Mouse (Mus musculus) hindbrain, embryonic 11.5 days (tissue): ENCODE results near the gene Slc22a5. TPM values are rescaled to one million over a fixed set of nuclear protein-coding genes. Genes with fewer than 3 reads are reported as not detected.
"Not testable (repeated sequence)": the region's sequence is repeated elsewhere in the genome, so short reads cannot be mapped to it uniquely, and the experiment has no call there.

Experiments used
- ATAC-seq: fragments of 200-750 bp; cut with Nextera tagmentation; 2 replicates; pipeline ENCODE4 v1.8.0; 2017; ENCODE audit warnings: mild to moderate bottlenecking, moderate TSS enrichment, moderate library complexity; ENCODE audit not compliant: low FRiP score
- DNase-seq: peaks from one replicate; pipeline ENCODE4 v3.0.0-alpha.2; 2015; ENCODE audit warnings: low spot score
- H3K27ac ChIP-seq: fragments of 300-500 bp; sonication (generic); 2 replicates; pipeline ENCODE4 v1.5.1; 2014; ENCODE audit warnings: mild to moderate bottlenecking, low read depth, low read length
- H3K27me3 ChIP-seq: fragments of 300-500 bp; sonication (generic); 2 replicates; pipeline ENCODE4 v1.6.1; 2014; ENCODE audit warnings: mild to moderate bottlenecking, low read length, moderate library complexity, mixed read lengths; ENCODE audit not compliant: control insufficient read depth, insufficient read depth
- H3K36me3 ChIP-seq: fragments of 300-500 bp; sonication (generic); 2 replicates; pipeline ENCODE4 v1.6.1; 2014; ENCODE audit warnings: mild to moderate bottlenecking, low read length, moderate library complexity, mixed read lengths; ENCODE audit not compliant: control insufficient read depth, insufficient read depth
- H3K4me1 ChIP-seq: fragments of 300-500 bp; sonication (generic); replicated peaks from 2 replicates; pipeline ENCODE4 v1.6.1; 2014; ENCODE audit warnings: low read length, mixed read lengths; ENCODE audit not compliant: control insufficient read depth, insufficient read depth
- H3K4me2 ChIP-seq: fragments of 300-500 bp; sonication (generic); replicated peaks from 2 replicates; pipeline ENCODE4 v1.6.1; 2014; ENCODE audit warnings: mild to moderate bottlenecking, low read depth, low read length
- H3K4me3 ChIP-seq: fragments of 300-500 bp; sonication (generic); 2 replicates; pipeline ENCODE4 v1.5.1; 2014; ENCODE audit warnings: low read depth, low read length
- H3K9ac ChIP-seq: fragments of 300-500 bp; sonication (generic); 2 replicates; pipeline ENCODE4 v1.6.1; 2014; ENCODE audit warnings: low read depth, low read length
- H3K9me3 ChIP-seq: fragments of 300-500 bp; sonication (generic); 2 replicates; pipeline ENCODE4 v1.6.1; 2016; ENCODE audit warnings: low read length; ENCODE audit not compliant: control insufficient read depth
- WGBS: fragments of 180-500 bp; shearing (Covaris S2); extraction: QIAGEN DNeasy Blood & Tissue Kit; methylation state at CpG from one replicate; pipeline ENCODE4 v1.1.7; 2014; 5-methylcytosine and 5-hydroxymethylcytosine counted together
- polyA plus RNA-seq: library from polyadenylated mRNA; unstranded; fragments of >200 nt; fragmentation: Nextera tagmentation; extraction: Ambion mirVana; gene quantifications from 2 replicates; pipeline ENCODE4 v1.2.1, GENCODE M21; 2014

Slc22a5 gene
- polyA plus RNA-seq, result 7.8 and 8.1 TPM in 2 replicates

DNA sequence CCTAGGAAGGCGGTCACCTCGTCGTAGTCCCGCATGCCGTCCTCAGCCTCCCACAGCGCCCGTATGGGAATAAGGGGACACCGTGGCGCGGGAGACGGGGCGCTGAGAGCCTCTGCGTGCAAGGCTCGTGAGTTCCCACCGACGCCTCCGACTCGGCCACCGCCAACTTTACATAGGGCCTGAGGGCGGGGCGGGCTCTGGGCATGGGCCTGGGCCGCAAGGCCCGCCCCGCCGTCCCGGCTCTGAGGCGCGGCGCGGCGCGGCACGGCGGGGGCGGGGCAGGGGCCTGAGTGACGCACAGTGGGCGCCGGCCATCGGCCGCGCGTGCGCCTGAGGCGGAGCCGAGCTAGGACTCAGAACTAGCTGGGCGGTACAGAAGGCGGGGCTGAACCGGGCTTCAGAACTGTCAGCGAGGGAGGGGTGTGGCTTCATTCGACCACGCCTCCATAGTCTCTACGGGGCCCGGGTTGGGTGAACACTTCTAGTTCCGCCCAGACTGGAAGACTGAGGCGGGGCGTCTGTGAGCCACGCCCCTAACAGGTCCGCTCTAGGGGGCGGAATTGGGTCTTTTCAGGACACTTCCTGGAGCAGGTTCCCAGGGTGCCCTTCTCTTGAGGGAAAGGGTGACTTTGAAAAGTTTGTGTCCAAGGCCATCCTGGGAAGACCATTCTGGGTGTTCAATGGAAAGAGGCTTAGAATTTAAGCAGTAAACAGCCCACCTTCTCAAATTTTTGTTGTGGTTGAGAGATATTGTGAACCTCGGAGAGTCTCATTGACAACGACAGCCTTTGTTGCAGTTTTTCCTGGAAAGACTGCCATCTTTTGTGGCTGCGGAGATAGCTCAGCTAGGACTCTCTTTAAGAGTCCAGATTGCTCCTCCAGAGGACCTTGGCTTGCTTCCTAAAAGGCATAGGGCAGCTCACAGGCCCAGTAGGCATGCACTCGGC lies at the start of gene Slc22a5:
Gene Slc22a5, minus strand, starts transcription at position 156 of the 947 bp plus-strand sequence.
- Histone ChIP-seq H3K36me3 (no peaks in the 10 kb centered on the region), H3K4me2 (peak within 1 kb of the TSS; percentile 86), H3K27me3 (no peaks in the 10 kb centered on the region), H3K4me1 (no peaks in the 10 kb centered on the region), H3K9ac (peak within 1 kb of the TSS; percentile 58), H3K27ac (no peak within 1 kb of the TSS), H3K4me3 (peak within 1 kb of the TSS; percentile 58), H3K9me3 (no peaks in the 10 kb centered on the region)
- 4% methylated on average over 63 of the region's 63 CpGs for WGBS
- DNase-seq, result peak; percentile 99
- peak; percentile 98 for ATAC-seq

DNA sequence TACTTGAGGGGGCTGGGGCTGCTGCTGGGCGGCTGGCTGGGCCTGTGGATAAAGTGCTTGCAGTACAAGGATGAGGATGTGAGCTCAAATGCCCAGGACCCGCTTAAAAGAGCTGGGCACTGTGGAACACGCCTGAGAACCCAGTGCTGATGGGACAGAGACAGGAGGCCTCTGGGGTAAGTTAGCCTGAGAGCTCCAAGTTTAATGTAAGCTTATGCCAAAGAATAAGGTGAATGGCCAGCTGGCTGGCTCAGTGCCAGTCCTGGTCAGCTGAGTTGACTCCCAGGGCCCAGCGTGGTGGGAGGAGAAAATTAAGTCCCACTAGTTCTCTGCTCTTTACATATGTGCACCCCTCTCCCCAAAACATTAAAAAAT lies 40.5 kb upstream of the Slc22a5 start:
- H3K9ac ChIP-seq, H3K27me3 ChIP-seq, H3K4me1 ChIP-seq, H3K9me3 ChIP-seq, H3K4me3 ChIP-seq, H3K36me3 ChIP-seq, DNase-seq, H3K4me2 ChIP-seq, H3K27ac ChIP-seq, ATAC-seq: not testable (repeated sequence)
- WGBS, result 64% methylated on average over 4 of the region's 4 CpGs

- H3K27ac ChIP-seq, result no peak overlapping the region
- no peak for ATAC-seq
- H3K27me3 ChIP-seq, result no peaks in the 10 kb centered on the region
Observed at GRCm38 (mm10) chr11:53931091-53931943, 39.9 kb upstream of the Slc22a5 start.

DNA sequence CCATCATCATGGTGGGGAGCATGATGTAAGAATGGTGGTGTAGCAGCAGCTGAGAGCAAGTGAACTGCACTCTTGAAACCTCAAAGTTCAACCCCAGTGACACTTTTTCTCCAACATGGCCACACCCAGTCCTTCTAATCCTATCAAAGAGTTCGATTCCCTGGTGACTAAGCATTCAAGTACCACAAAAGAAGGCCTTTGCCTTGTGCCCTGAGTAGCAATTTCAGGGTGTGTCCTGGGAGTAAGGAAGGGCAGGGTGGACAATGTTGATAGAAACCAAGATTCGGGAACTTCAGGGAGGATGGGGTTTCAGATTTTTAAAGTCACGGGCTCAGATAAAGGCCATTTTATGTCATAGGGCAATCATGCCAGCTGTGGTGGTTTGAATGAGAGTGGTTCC lies 38.3 kb upstream of the Slc22a5 start:
- DNase-seq, result no peak
- no peak for ATAC-seq
- H3K4me3 ChIP-seq, result no peak overlapping the region
- WGBS, result 81% methylated on average over 3 of the region's 3 CpGs
- H3K4me1 ChIP-seq, result no peaks in the 10 kb centered on the region
- no peak overlapping the region for H3K4me2 ChIP-seq
- no peaks in the 10 kb centered on the region for H3K9me3 ChIP-seq
- H3K36me3 ChIP-seq, result no peaks in the 10 kb centered on the region
- H3K27me3 ChIP-seq, result no peaks in the 10 kb centered on the region
- no peak overlapping the region for H3K27ac ChIP-seq
- no peak overlapping the region for H3K9ac ChIP-seq

More at GRCm38 (mm10) chr11:53931091-53931943, 39.9 kb upstream of the Slc22a5 start:
- H3K9ac ChIP-seq, result no peak overlapping the region
- DNase-seq, result peak; percentile 76
- H3K9me3 ChIP-seq, result no peaks in the 10 kb centered on the region
- H3K4me1 ChIP-seq, result no peaks in the 10 kb centered on the region
- no peaks in the 10 kb centered on the region for H3K36me3 ChIP-seq
- WGBS, result 38% methylated on average over 17 of the region's 17 CpGs
- H3K4me2 ChIP-seq, result no peak overlapping the region
- H3K4me3 ChIP-seq, result no peak overlapping the region

- Histone ChIP-seq H3K4me3 (no peak overlapping the region), H3K36me3 (no peaks in the 10 kb centered on the region), H3K27me3 (no peaks in the 10 kb centered on the region), H3K27ac (no peak overlapping the region), H3K9ac (no peak overlapping the region), H3K4me1 (no peaks in the 10 kb centered on the region), H3K4me2 (no peak overlapping the region), H3K9me3 (no peaks in the 10 kb centered on the region)
- 84% methylated on average over 3 of the region's 3 CpGs for WGBS
- ATAC-seq, result no peak
- no peak for DNase-seq
Observed at GRCm38 (mm10) chr11:53928585-53928984, 37.1 kb upstream of the Slc22a5 start.

- Histone ChIP-seq H3K9me3 (no peaks in the 10 kb centered on the region), H3K4me3 (no peak overlapping the region), H3K27me3 (no peaks in the 10 kb centered on the region), H3K9ac (no peak overlapping the region), H3K36me3 (no peaks in the 10 kb centered on the region), H3K27ac (no peak overlapping the region), H3K4me2 (no peak overlapping the region), H3K4me1 (no peaks in the 10 kb centered on the region)
- 89% methylated on average over 5 of the region's 5 CpGs for WGBS
- no peak for DNase-seq
- no peak for ATAC-seq
Observed at GRCm38 (mm10) chr11:53926303-53926702, 34.8 kb upstream of the Slc22a5 start.

DNA sequence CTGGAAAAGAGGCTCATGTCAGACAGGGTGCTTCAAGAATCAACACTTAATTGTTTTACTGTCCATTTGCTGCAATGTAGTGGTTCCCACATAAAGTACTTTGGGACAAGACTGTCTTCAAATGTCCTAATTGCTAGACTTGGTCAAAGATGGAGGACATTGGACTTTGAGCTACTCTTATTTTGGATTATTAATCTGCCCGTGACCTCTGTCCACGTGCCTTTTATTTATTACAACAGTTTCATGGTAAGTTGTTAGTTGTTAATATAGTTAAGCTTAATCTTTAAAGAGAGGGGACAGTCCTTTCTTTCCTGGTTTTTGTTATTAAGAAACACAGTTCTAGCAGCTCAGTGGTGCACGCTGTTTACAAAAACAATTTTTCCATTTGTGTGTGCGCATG lies 27.4 kb upstream of the Slc22a5 start:
- H3K27me3 ChIP-seq, result no peaks in the 10 kb centered on the region
- no peaks in the 10 kb centered on the region for H3K4me1 ChIP-seq
- WGBS, result 95% methylated on average over 4 of the region's 4 CpGs
- ATAC-seq, result no peak
- no peak overlapping the region for H3K4me2 ChIP-seq
- H3K27ac ChIP-seq, result no peak overlapping the region
- no peak for DNase-seq
- no peak overlapping the region for H3K4me3 ChIP-seq
- H3K9ac ChIP-seq, result no peak overlapping the region
- no peaks in the 10 kb centered on the region for H3K36me3 ChIP-seq
- H3K9me3 ChIP-seq, result no peaks in the 10 kb centered on the region

DNA sequence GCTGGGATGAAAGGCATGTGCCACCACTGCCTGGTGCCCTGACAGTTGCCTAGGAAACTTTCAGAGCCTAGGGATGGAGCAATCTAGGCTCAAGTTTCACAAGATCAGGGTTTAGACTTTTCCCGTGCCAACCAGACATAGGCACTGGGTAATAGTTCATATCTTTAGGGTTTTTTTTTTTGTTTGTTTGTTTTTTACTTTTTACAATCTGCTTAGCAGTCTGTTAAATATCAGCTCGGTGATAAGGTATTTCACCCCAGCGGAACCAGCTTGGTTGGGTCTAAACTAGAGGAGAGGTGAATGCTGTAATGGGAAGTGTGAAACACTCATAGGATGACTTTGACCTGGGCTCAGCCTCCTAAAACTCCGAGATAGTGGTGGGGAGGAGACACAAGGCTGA lies 19.6 kb upstream of the Slc22a5 start:
- Histone ChIP-seq H3K4me2 (no peak overlapping the region), H3K9ac (no peak overlapping the region), H3K36me3 (no peaks in the 10 kb centered on the region), H3K4me1 (no peaks in the 10 kb centered on the region), H3K4me3 (no peak overlapping the region), H3K27ac (no peak overlapping the region), H3K9me3 (no peaks in the 10 kb centered on the region), H3K27me3 (no peaks in the 10 kb centered on the region)
- 83% methylated on average over 4 of the region's 4 CpGs for WGBS
- DNase-seq, result no peak
- no peak for ATAC-seq
